Mouse (Mus musculus): ENCODE data around the gene Ebf1. TPM values are rescaled to one million over a fixed set of nuclear protein-coding genes. Genes with fewer than 3 reads are reported as not detected.

Gene Ebf1
- total and polyA plus RNA-seq, 3 experiments = 0.04 TPM; not detected in 2

DNA sequence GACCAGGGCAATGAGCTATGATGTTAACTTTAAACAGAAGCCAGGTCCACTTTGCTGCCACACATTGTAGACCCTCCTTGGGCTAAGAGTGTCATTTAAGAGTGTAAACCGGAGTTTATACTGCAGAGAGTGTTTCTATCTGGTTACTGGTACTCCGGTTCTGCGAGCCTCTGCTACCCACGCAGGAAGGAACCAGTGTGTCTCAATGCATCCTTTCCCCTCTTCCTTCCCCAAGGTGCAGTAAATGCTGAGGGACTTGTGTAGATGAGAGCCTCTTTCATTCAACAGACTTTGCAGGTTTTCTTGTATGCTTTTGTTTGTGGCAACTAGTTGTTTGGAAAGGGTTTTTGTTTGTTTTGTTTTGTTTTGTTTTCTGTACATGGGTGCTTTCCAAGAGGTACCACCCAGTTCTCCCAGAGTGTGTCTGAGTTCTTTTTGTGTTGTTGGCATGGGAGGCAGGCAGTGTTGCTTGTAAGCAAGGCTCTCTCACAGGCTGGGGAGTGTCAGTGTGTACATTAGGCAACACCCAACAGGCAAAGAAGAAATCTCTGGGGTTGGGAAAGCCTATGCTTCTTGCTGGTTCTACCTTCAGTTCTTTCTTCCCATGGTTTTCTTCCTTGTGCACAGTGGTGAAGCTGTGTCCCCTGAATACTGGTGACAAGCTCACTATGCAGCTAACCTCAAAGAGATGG, 191.9 kb downstream of the Ebf1 start:
- no peak overlapping the region for H3K27ac ChIP-seq (ENCODE audit: control insufficient read depth, low read depth, low read length)
- no peak overlapping the region for H3K9ac ChIP-seq (ENCODE audit: control insufficient read depth, low read depth, low read length, poor library complexity, severe bottlenecking)
- no peaks in the 10 kb centered on the region for H3K27me3 ChIP-seq (ENCODE audit: control insufficient read depth in 1 of 2, insufficient read depth in 2 of 2, low read length in 2 of 2)
- no peak for DNase-seq (ENCODE audit: low read depth, low spot score)
- TF ChIP-seq GABPA (IDR thresholded peaks at IDR 0.05; ENCODE audit: low read depth, low read length) (no peak), POLR2AphosphoS2 (IDR thresholded peaks at IDR 0.05; ENCODE audit: low read length) (no peak), SIN3A (IDR thresholded peaks at IDR 0.05; ENCODE audit: low read length) (no peak), ELF1 (IDR thresholded peaks at IDR 0.05; ENCODE audit: low read depth, low read length) (no peak), MYC (IDR thresholded peaks at IDR 0.05; ENCODE audit: low read depth, low read length) (no peak), MAFK (IDR thresholded peaks at IDR 0.05; ENCODE audit: borderline replicate concordance, low read depth, low read length) (no peak), ETS1 (IDR thresholded peaks at IDR 0.05; ENCODE audit: low read depth, low read length) (no peak), KAT2A (conservative IDR thresholded peaks at IDR 0.05; ENCODE audit: low read depth, low read length) (no peak), ZC3H11A (IDR thresholded peaks at IDR 0.05; ENCODE audit: low read depth, low read length) (no peak), JUND (IDR thresholded peaks at IDR 0.05; ENCODE audit: low read depth, low read length) (no peak), POLR2A (IDR thresholded peaks at IDR 0.05; ENCODE audit: control insufficient read depth in 1 of 2, insufficient read depth in 1 of 2, low read depth in 1 of 2, low read length in 2 of 2, poor library complexity in 1 of 2) (no peak), MAZ (IDR thresholded peaks at IDR 0.05; ENCODE audit: low read depth, low read length) (no peak)
- H3K4me1 ChIP-seq (ENCODE audit: control insufficient read depth in 1 of 2, insufficient read depth in 2 of 2, low read length in 2 of 2) = no peaks in the 10 kb centered on the region
- H3K4me3 ChIP-seq (ENCODE audit: control insufficient read depth in 1 of 2, insufficient read depth in 1 of 2, low read depth in 2 of 2, low read length in 2 of 2) = no peak overlapping the region
- no peaks in the 10 kb centered on the region for H3K36me3 ChIP-seq (ENCODE audit: control insufficient read depth in 1 of 2, insufficient read depth in 2 of 2, low read length in 2 of 2)
- no peaks in the 10 kb centered on the region for H3K79me2 ChIP-seq (ENCODE audit: control insufficient read depth, insufficient read depth, low read length, poor library complexity)
- H3K9me3 ChIP-seq (replicated peaks; ENCODE audit: insufficient read depth, low read length) = no peaks in the 10 kb centered on the region

DNA sequence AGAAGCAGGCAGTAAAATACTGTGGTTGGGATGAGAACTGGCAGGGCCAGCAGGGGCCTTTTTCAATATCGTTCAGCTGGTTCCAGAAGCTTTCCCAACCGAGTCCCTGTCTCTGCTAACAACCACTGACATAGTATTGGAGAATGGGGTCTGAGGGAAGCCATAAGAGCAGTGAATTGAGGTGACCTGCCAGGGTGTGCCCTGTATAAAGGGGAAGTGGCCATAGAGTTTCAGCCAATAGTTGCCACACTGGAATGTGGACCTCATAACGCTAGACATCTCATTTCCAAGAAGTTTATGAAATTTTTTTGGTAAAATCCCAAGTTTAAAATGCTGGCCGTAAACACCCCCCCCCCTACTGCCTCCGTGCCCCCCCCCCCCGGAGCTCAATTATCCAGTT, 193.9 kb downstream of the Ebf1 start:
- TF ChIP-seq ETS1 (IDR thresholded peaks at IDR 0.05; ENCODE audit: low read depth, low read length) = no peak
- TF ChIP-seq GATA1 (IDR thresholded peaks at IDR 0.05; ENCODE audit: low read depth, low read length) = no peak
- H3K36me3 ChIP-seq (ENCODE audit: control insufficient read depth in 1 of 2, insufficient read depth in 2 of 2, low read length in 2 of 2) = no peaks in the 10 kb centered on the region
- no peak overlapping the region for H3K27ac ChIP-seq (ENCODE audit: control insufficient read depth, low read depth, low read length)
- H3K9ac ChIP-seq (ENCODE audit: control insufficient read depth, low read depth, low read length, poor library complexity, severe bottlenecking) = no peak overlapping the region
- no peaks in the 10 kb centered on the region for H3K9me3 ChIP-seq (replicated peaks; ENCODE audit: insufficient read depth, low read length)
- H3K4me3 ChIP-seq (ENCODE audit: control insufficient read depth in 1 of 2, insufficient read depth in 1 of 2, low read depth in 2 of 2, low read length in 2 of 2) = no peak overlapping the region
- no peaks in the 10 kb centered on the region for H3K79me2 ChIP-seq (ENCODE audit: control insufficient read depth, insufficient read depth, low read length, poor library complexity)
- no peaks in the 10 kb centered on the region for H3K4me1 ChIP-seq (ENCODE audit: control insufficient read depth in 1 of 2, insufficient read depth in 2 of 2, low read length in 2 of 2)
- H3K27me3 ChIP-seq (ENCODE audit: control insufficient read depth in 1 of 2, insufficient read depth in 2 of 2, low read length in 2 of 2) = no peaks in the 10 kb centered on the region
- DNase-seq (ENCODE audit: low read depth, low spot score) = no peak

DNA sequence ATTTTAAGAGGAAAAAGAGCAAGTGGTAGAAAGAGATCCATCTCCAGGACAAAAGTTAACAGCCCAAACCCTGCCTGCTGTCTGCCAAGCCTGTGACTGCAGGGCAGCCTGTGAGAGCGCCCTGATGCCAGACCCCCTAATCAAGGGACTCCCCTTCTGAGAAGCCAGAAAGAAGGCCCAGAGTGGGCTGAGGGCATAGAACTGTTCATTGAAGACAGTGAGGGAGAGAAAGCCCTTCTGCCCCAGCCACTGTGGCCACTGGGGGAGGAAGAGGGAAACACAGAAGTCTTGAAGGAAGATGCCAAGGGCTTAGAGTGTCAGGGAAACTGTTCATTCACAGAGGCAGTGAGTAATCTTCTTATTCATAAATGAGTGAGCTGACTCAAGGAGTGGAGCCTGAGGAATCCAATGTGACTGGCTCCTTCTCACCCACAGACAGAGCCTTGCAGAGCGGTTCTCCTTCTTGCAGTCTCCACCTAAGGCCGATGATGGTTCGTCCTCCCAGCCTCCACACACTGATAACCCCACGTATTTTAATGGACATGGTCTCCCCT, 195.2 kb downstream of the Ebf1 start:
- H3K36me3 ChIP-seq (ENCODE audit: control insufficient read depth in 1 of 2, insufficient read depth in 2 of 2, low read length in 2 of 2) = no peaks in the 10 kb centered on the region

More for the DNA sequence above, 195.2 kb downstream of the Ebf1 start:
- Histone ChIP-seq H3K9ac (ENCODE audit: control insufficient read depth, low read depth, low read length, poor library complexity, severe bottlenecking) (no peak overlapping the region), H3K27ac (ENCODE audit: control insufficient read depth, low read depth, low read length) (no peak overlapping the region), H3K79me2 (ENCODE audit: control insufficient read depth, insufficient read depth, low read length, poor library complexity) (no peaks in the 10 kb centered on the region), H3K9me3 (replicated peaks; ENCODE audit: insufficient read depth, low read length) (no peaks in the 10 kb centered on the region), H3K4me1 (ENCODE audit: control insufficient read depth in 1 of 2, insufficient read depth in 2 of 2, low read length in 2 of 2) (no peaks in the 10 kb centered on the region), H3K27me3 (ENCODE audit: control insufficient read depth in 1 of 2, insufficient read depth in 2 of 2, low read length in 2 of 2) (no peaks in the 10 kb centered on the region), H3K4me3 (ENCODE audit: control insufficient read depth in 1 of 2, insufficient read depth in 1 of 2, low read depth in 2 of 2, low read length in 2 of 2) (no peak overlapping the region)
- DNase-seq (ENCODE audit: low read depth, low spot score) = no peak
- TF ChIP-seq TCF12 (IDR thresholded peaks at IDR 0.05; ENCODE audit: low read depth, low read length) (no peak), MYC (IDR thresholded peaks at IDR 0.05; ENCODE audit: low read depth, low read length) (no peak), GATA1 (IDR thresholded peaks at IDR 0.05; ENCODE audit: low read depth, low read length) (no peak), NELFE (IDR thresholded peaks at IDR 0.05; ENCODE audit: low read depth, low read length) (no peak), EP300 (IDR thresholded peaks at IDR 0.05; ENCODE audit: low read depth in 1 of 2, low read length in 2 of 2) (no peak), KAT2A (conservative IDR thresholded peaks at IDR 0.05; ENCODE audit: low read depth, low read length) (no peak), SIN3A (IDR thresholded peaks at IDR 0.05; ENCODE audit: low read length) (no peak), MAX (IDR thresholded peaks at IDR 0.05; ENCODE audit: low read length) (no peak), POLR2A (IDR thresholded peaks at IDR 0.05; ENCODE audit: control insufficient read depth in 1 of 2, insufficient read depth in 1 of 2, low read depth in 1 of 2, low read length in 2 of 2, poor library complexity in 1 of 2) (no peak), MAZ (IDR thresholded peaks at IDR 0.05; ENCODE audit: low read depth, low read length) (no peak), ETS1 (IDR thresholded peaks at IDR 0.05; ENCODE audit: low read depth, low read length) (no peak), TBP (IDR thresholded peaks at IDR 0.05; ENCODE audit: low read depth, low read length) (no peak), ELF1 (IDR thresholded peaks at IDR 0.05; ENCODE audit: low read depth, low read length) (no peak)

All from MEL (cell line).